Mouse (Mus musculus): ENCODE data around the gene Ctbp2.
"Not testable (repeated sequence)": the region's sequence is repeated elsewhere in the genome, so short reads cannot be mapped to it uniquely, and the experiment has no call there.

The Ctbp2 gene

GRCm38 (mm10) chr7:133120221-133120751 lies 3.9 kb downstream of the Ctbp2 start:
- DNase-seq: peak in 1 of 2 experiments; percentile 13

DNA sequence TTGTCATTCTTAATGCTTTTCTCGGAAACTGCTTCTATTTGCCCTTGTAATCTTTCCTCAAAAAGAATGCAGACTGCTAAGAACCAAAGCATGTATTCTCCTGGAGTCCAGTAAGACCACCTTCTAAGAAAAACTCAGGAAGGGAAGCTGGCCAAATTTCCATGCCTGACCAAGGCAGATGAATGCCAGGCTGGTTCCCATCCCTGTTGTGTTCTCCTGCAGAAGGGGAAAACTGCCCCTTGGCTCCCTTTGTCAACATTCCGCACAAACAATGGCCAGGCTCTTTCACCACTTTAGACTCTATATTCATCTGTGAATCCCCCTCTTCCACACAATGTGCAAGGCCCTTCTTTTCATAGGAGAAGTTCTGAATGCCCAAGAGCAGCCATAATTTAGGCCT lies 6.3 kb downstream of the Ctbp2 start:
- no peak for DNase-seq

GRCm38 (mm10) chr7:133116542-133116941 lies 7.6 kb downstream of the Ctbp2 start:
- DNase-seq: no peak

GRCm38 (mm10) chr7:133115886-133116285 lies 8.3 kb downstream of the Ctbp2 start:
- peak in 1 of 2 experiments; percentile 47 for DNase-seq

- DNase-seq: peak; percentile 53 to 65
Observed at GRCm38 (mm10) chr7:133114847-133115470, 9.2 kb downstream of the Ctbp2 start.

GRCm38 (mm10) chr7:133113185-133113895 lies 10.8 kb downstream of the Ctbp2 start:
- no peak for DNase-seq

DNA sequence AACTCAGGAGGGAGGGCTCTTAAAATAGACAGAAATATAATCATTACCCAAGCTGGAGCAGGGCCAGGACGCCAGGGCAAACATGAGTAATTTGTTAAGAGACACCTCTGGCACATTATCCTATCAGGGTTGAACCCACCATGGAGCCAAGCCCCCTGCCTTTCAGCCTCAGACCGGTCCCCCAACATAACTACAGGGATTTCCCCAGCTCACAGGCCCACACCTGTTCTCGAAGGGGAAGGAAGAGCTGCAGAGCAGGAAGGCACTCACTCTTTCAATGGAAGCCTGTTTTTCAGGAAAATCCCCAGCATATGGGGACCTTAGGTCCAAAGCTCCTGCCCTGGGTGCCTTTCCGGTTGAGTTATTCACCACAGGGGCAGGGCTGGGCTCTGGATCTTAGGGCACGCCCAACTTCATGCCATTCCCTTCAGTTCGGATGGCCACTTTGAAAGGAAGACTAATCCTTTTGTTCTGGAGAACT lies 11.8 kb downstream of the Ctbp2 start:
- DNase-seq: peak in 1 of 2 experiments; percentile 25

DNA sequence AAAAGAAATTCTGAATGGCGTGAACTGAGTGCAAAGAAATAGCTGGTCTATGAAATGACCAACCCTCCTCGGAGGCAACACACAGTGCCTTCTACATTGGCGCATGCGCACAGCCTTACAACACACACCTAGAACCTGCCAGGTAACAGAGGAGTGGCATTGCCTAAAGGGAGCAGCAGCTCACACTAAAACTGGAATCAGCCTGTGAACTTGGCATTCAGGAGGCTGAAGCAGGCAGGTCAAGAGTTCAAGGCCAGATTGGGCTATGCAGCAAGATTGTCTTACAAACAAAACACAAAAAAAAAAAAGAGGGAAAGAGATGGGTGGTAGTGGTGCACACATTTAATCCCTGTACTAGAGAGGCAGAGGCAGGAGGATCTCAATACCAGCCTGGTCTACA lies 14.7 kb downstream of the Ctbp2 start:
- no peak for DNase-seq

GRCm38 (mm10) chr7:133108695-133109094 lies 15.5 kb downstream of the Ctbp2 start:
- DNase-seq: no peak

GRCm38 (mm10) chr7:133102578-133102977 lies 21.6 kb downstream of the Ctbp2 start:
- DNase-seq: no peak

- no peak for DNase-seq
Observed at GRCm38 (mm10) chr7:133101070-133101469, 23.1 kb downstream of the Ctbp2 start.

DNA sequence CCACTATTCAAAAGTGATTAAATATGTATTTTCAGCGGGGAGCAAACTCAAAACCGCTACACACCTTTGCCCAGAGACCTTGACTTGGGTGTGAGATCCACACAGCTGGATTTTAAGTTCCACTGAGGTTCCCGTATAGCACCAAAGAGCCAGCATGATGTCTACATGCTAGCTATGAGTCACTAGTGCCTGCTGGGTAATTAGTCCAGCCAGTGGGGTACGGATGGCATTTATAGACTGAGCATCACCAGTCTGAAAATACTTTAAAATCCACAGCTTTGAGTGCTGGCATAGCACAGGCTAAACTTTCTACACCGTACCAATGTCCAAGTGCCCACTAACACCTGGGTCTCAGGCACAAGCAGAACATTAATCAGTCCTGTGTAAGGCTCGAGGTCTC lies 24.0 kb downstream of the Ctbp2 start:
- no peak for DNase-seq

DNA sequence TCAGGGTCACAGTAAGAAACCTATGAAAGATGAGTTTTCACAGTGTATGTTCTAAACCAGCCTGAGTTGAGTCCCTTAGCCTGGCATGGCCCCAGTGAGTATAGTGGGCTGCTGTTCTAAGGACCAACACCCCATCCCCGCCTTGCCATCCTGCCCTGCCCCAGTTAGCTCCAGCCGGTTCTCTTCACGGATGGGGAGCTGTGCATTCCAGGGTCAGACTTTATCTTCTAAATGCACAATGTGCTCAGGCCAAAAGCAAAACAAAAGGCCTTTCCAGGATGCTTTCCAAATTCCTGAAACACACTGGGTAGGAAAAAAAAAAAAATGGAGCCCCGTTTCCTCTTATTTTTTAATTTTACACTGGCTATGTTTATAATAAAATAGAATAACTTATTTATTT lies 24.9 kb downstream of the Ctbp2 start:
- peak; percentile 39 to 71 for DNase-seq

GRCm38 (mm10) chr7:133098118-133098793 lies 25.9 kb downstream of the Ctbp2 start:
- DNase-seq: no peak

DNA sequence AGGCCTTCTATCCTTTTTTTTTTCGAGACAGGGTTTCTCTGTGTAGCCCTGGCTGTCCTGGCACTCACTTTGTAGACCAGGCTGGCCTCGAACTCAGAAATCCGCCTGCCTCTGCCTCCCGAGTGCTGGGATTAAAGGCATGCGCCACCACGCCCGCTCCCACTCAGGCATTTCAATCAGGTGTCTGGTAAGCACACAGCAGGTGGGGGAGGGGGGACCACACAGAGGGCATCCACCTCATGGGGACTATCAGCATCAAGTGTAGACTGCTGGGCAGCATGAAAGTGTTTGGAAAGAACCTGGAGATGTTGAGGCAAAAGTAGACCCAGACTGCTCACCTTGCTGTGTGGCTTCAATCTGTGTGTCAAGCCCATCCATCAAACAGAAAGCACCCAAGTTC lies 28.5 kb downstream of the Ctbp2 start:
- not testable (repeated sequence) for DNase-seq

- no peak for DNase-seq
Observed at GRCm38 (mm10) chr7:133094711-133095495, 29.3 kb downstream of the Ctbp2 start.

DNA sequence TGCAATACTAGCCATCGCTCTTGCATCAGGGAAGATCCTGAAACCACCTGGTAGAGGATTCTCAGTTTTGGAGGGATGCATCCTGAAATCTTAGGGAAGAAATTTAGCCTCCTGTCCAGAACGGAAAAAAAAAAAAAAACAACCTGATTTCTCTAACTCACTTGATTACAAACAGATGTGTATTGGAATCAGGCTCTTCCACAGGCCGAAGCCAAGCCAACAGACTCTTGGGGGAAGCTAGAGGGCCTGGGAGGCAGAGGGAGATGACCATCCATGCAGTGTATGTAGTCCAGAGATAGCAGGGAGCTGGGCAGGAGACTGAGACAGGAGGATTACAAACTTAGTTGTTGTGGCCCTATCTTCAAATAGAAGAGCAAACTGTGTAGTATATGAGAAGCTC lies 30.0 kb downstream of the Ctbp2 start:
- DNase-seq: no peak

DNA sequence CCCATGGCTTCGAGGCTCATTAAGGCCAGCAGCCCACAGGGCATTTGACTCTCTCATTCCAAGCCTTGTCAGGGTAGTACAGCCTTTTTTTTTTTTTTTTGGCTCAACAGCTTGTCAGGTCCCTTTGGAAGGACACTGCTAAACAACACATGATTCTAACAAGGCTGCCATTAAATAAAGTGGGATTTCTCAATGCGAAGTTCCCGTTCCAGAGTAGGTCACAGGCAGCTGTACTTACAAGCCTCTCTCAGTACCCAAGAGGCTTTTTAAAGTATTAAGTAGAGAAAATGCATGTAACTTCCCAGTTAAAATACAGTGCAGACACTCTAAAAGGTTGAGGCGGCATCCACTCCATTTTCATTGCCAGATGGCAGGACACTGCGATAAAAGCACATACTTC lies 30.4 kb downstream of the Ctbp2 start:
- no peak for DNase-seq

GRCm38 (mm10) chr7:133090641-133091040 lies 33.5 kb downstream of the Ctbp2 start:
- DNase-seq: no peak

DNA sequence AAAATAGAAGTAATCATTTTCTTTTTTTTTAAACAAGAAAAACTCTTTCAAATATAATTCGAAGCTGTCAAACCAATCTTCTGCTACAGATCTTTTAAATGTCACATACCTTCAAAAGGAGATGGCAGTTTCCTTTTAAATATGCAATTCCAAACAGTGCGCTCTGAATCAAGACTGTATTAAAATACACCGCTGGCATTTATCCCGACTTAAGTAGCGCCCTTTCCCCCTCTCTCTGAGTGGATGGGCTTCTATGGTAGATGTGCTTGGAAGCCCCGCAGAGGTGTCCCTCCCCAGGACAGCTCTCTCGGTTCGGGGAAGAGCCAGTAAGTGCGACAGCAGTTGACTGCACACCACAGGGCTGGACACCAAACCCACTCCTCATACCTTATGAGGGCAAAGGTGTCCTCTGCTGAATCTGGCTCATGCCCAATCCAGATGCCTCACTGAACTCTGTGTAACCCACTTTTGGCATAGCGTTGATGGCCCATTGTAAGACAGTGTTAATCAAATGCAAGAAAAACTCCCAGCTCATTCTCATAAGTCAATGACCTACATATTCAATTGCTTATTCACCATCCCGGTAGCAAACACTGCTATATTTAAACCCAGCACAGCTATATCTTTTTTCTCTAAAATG lies 34.4 kb downstream of the Ctbp2 start:
- no peak for DNase-seq

- peak; percentile 77 to 87 for DNase-seq
Observed at GRCm38 (mm10) chr7:133088830-133089261, 35.3 kb downstream of the Ctbp2 start.

GRCm38 (mm10) chr7:133088411-133088810 lies 35.7 kb downstream of the Ctbp2 start:
- DNase-seq: no peak

Data from lung, postnatal 4 days (tissue).